8 mouse cellular contexts compared by ENCODE assay signal in genomic region chr15:98616362-98617175, GRCm38 (mm10). TPM values are rescaled to one million over a fixed set of nuclear protein-coding genes. Genes with fewer than 3 reads are reported as not detected.
DNase-seq lines count a peak whose midpoint lies in the region; ATAC-seq and TF ChIP-seq lines count a peak whose summit lies in the region.

No protein-coding gene starts in this region.

- H3K4me1 ChIP-seq in heart, embryonic 10.5 days, result peaks cover 22% of the 10 kb centered on the region
- H3K4me1 ChIP-seq in embryonic facial prominence, embryonic 12.5 days, result peaks cover 12% of the 10 kb centered on the region; the same call in 1 of the 2 replicates
- peaks cover 7% of the 10 kb centered on the region for H3K4me1 ChIP-seq in intestine, embryonic 16.5 days (ENCODE audit: control insufficient read depth, insufficient read depth, low read length)
- H3K4me1 ChIP-seq in liver, embryonic 14.5 days (replicated peaks; ENCODE audit: control insufficient read depth in 2 of 2, insufficient read depth in 2 of 2, low read length in 1 of 2), result peaks cover 0 to 3% of the 10 kb centered on the region in 2 experiments; a peak in 2 of 4 replicates

- 42% methylated on average over 20 of the region's 20 CpGs for WGBS in heart, embryonic 10.5 days
- 29% methylated on average over 20 of the region's 20 CpGs for WGBS in embryonic facial prominence, embryonic 12.5 days
- WGBS in intestine, embryonic 16.5 days, result 34% methylated on average over 20 of the region's 20 CpGs
- 48% methylated on average over 20 of the region's 20 CpGs for WGBS in liver, embryonic 14.5 days (ENCODE audit: insufficient replicate concordance)

- no peaks in the 10 kb centered on the region for H3K36me3 ChIP-seq in heart, embryonic 10.5 days
- no peaks in the 10 kb centered on the region for H3K36me3 ChIP-seq in embryonic facial prominence, embryonic 12.5 days
- no peaks in the 10 kb centered on the region for H3K36me3 ChIP-seq in intestine, embryonic 16.5 days (ENCODE audit: control insufficient read depth, insufficient read depth, low read length)
- H3K36me3 ChIP-seq in liver, embryonic 14.5 days (replicated peaks; ENCODE audit: control insufficient read depth, insufficient read depth, low read depth), result no peaks in the 10 kb centered on the region

- ATAC-seq in embryonic facial prominence, embryonic 12.5 days (ENCODE audit: insufficient number of reproducible peaks, insufficient read depth, low FRiP score, low TSS enrichment), result no peak
- ATAC-seq in intestine, embryonic 16.5 days, result peak; percentile 88
- ATAC-seq in liver, embryonic 14.5 days (ENCODE audit: insufficient read depth), result no peak

- no peak overlapping the region for H3K9ac ChIP-seq in embryonic facial prominence, embryonic 12.5 days
- H3K9ac ChIP-seq in intestine, embryonic 16.5 days (ENCODE audit: low read depth, low read length), result peak overlapping the region; percentile 63
- H3K9ac ChIP-seq in liver, embryonic 14.5 days (replicated peaks), result 0 out of 2 replicates have a peak overlapping the region, but pooled peaks have one; percentile 25

- H3K9me3 ChIP-seq in heart, embryonic 10.5 days, result no peaks in the 10 kb centered on the region
- H3K9me3 ChIP-seq in embryonic facial prominence, embryonic 12.5 days, result no peaks in the 10 kb centered on the region
- H3K9me3 ChIP-seq in intestine, embryonic 16.5 days (ENCODE audit: control insufficient read depth, low read length), result no peaks in the 10 kb centered on the region
- H3K9me3 ChIP-seq in liver, embryonic 14.5 days (ENCODE audit: control insufficient read depth, low read length), result no peaks in the 10 kb centered on the region

- peak overlapping the region; percentile 26 for H3K4me2 ChIP-seq in embryonic facial prominence, embryonic 12.5 days (replicated peaks)
- H3K4me2 ChIP-seq in intestine, embryonic 16.5 days (ENCODE audit: low read depth, low read length), result peak overlapping the region; percentile 43
- peak overlapping the region; percentile 23 for H3K4me2 ChIP-seq in liver, embryonic 14.5 days (ENCODE audit: low read depth)

- no peak for TF ChIP-seq CTCF in liver, embryonic 14.5 days (IDR thresholded peaks at IDR 0.05; ENCODE audit: low read depth)

- H3K27me3 ChIP-seq in heart, embryonic 10.5 days (ENCODE audit: insufficient read depth, poor library complexity, severe bottlenecking), result 0 out of 2 replicates have a peak, but pooled peaks cover 4% of the 10 kb centered on the region
- peaks cover 4% of the 10 kb centered on the region; the same call in 1 of the 2 replicates for H3K27me3 ChIP-seq in embryonic facial prominence, embryonic 12.5 days
- H3K27me3 ChIP-seq in intestine, embryonic 16.5 days (replicated peaks; ENCODE audit: control insufficient read depth, insufficient read depth, low read length), result no peaks in the 10 kb centered on the region
- peaks cover 11% of the 10 kb centered on the region; the same call in 1 of the 2 replicates for H3K27me3 ChIP-seq in liver, embryonic 14.5 days (ENCODE audit: control insufficient read depth, insufficient read depth, low read length)

- no peak for TF ChIP-seq EP300 in liver, embryonic 14.5 days (IDR thresholded peaks at IDR 0.05; ENCODE audit: low read depth)

- peak overlapping the region; percentile 37 for H3K27ac ChIP-seq in heart, embryonic 10.5 days
- H3K27ac ChIP-seq in embryonic facial prominence, embryonic 12.5 days, result no peak overlapping the region
- peak overlapping the region; percentile 85 for H3K27ac ChIP-seq in intestine, embryonic 16.5 days (ENCODE audit: low read length)
- no peak overlapping the region for H3K27ac ChIP-seq in liver, embryonic 14.5 days

- H3K4me3 ChIP-seq in heart, embryonic 10.5 days, result peak overlapping the region; percentile 12; the same call in 1 of the 2 replicates
- H3K4me3 ChIP-seq in embryonic facial prominence, embryonic 12.5 days, result no peak overlapping the region
- peak overlapping the region; percentile 36 for H3K4me3 ChIP-seq in intestine, embryonic 16.5 days (ENCODE audit: low read length)
- H3K4me3 ChIP-seq in liver, embryonic 14.5 days (ENCODE audit: insufficient read depth in 1 of 2, low read depth in 2 of 2, low read length in 2 of 2), result no peak overlapping the region

- DNase-seq in heart, embryonic 10.5 days (ENCODE audit: low spot score), result no peak
- DNase-seq in heart, adult 8-10 months (ENCODE audit: low spot score), result no peak
- DNase-seq in liver, embryonic 14.5 days (ENCODE audit: low read depth in 3 of 3, low spot score in 3 of 3), result no peak
- DNase-seq in cerebellum, adult 9-10 months, result no peak
- no peak for DNase-seq in right cerebral cortex, adult 18-20 months
- no peak for DNase-seq in layer of hippocampus, adult 18-20 months (ENCODE audit: low spot score in 2 of 2)

RNA-seq across cellular contexts. Expression of gene Adcy6, which starts 6.7 kb away (rescaled TPM):
- polyA plus RNA-seq in heart, embryonic 10.5 days (2016; fragmentation: Nextera tagmentation; extraction: Ambion mirVana), result 25.5 and 33.5 TPM in 2 replicates
- 100 to 1,000 TPM; 136 to 213 (median 183) TPM for total RNA-seq in heart, adult 8-10 months (2022)
- polyA plus RNA-seq in embryonic facial prominence, embryonic 12.5 days (2016; fragmentation: Nextera tagmentation; extraction: Ambion mirVana), result 18.7 and 22.2 TPM in 2 replicates
- polyA plus RNA-seq in intestine, embryonic 16.5 days (2015; fragmentation: Nextera tagmentation; extraction: Ambion mirVana), result 17.1 and 18.8 TPM in 2 replicates
- 11.3 and 13.1 TPM in 2 replicates for polyA plus RNA-seq in liver, embryonic 14.5 days (2012; rRNA removed)
- 4.2 and 5.7 TPM in 2 replicates for polyA plus RNA-seq in liver, embryonic 14.5 days (2014; fragmentation: Nextera tagmentation; extraction: Ambion mirVana)
- 10 to 100 TPM; 46.5 to 48.2 TPM for total RNA-seq in layer of hippocampus, adult 18-20 months (2021)

RNA-seq across cellular contexts. Expression of gene Cacnb3, which starts 14.1 kb away (rescaled TPM):
- 9.9 and 23.3 TPM in 2 replicates for polyA plus RNA-seq in heart, embryonic 10.5 days (2016; fragmentation: Nextera tagmentation; extraction: Ambion mirVana)
- 1 to 10 TPM; 2.0 to 2.8 (median 2.6) TPM for total RNA-seq in heart, adult 8-10 months (2022)
- 64.5 and 72.8 TPM in 2 replicates for polyA plus RNA-seq in embryonic facial prominence, embryonic 12.5 days (2016; fragmentation: Nextera tagmentation; extraction: Ambion mirVana)
- 20.3 and 22.8 TPM in 2 replicates for polyA plus RNA-seq in intestine, embryonic 16.5 days (2015; fragmentation: Nextera tagmentation; extraction: Ambion mirVana)
- polyA plus RNA-seq in liver, embryonic 14.5 days (2012; rRNA removed), result 0.85 and 1.5 TPM in 2 replicates
- polyA plus RNA-seq in liver, embryonic 14.5 days (2014; fragmentation: Nextera tagmentation; extraction: Ambion mirVana), result 0.27 and 0.42 TPM in 2 replicates
- total RNA-seq in layer of hippocampus, adult 18-20 months (2021), result 100 to 1,000 TPM; 217 to 222 TPM

RNA-seq across cellular contexts. Expression of gene 4930415O20Rik, which starts 45.8 kb away (rescaled TPM):
- 0.43 TPM in 1 of 2 replicates, not detected in the other for polyA plus RNA-seq in heart, embryonic 10.5 days (2016; fragmentation: Nextera tagmentation; extraction: Ambion mirVana)
- 1 to 10 TPM; 1.6 to 4.2 (median 2.3) TPM for total RNA-seq in heart, adult 8-10 months (2022)
- not detected in 2 replicates for polyA plus RNA-seq in embryonic facial prominence, embryonic 12.5 days (2016; fragmentation: Nextera tagmentation; extraction: Ambion mirVana)
- polyA plus RNA-seq in intestine, embryonic 16.5 days (2015; fragmentation: Nextera tagmentation; extraction: Ambion mirVana), result 0.43 TPM in 1 of 2 replicates, not detected in the other
- not detected in 2 replicates for polyA plus RNA-seq in liver, embryonic 14.5 days (2012; rRNA removed)
- polyA plus RNA-seq in liver, embryonic 14.5 days (2014; fragmentation: Nextera tagmentation; extraction: Ambion mirVana), result not detected in 2 replicates
- total RNA-seq in layer of hippocampus, adult 18-20 months (2021), result not detected

RNA-seq across cellular contexts. Expression of gene Ccnt1, which starts 45.8 kb away (rescaled TPM):
- 42.8 and 53.0 TPM in 2 replicates for polyA plus RNA-seq in heart, embryonic 10.5 days (2016; fragmentation: Nextera tagmentation; extraction: Ambion mirVana)
- total RNA-seq in heart, adult 8-10 months (2022), result 10 to 100 TPM; 26.7 to 34.8 (median 30.0) TPM
- 58.0 and 58.9 TPM in 2 replicates for polyA plus RNA-seq in embryonic facial prominence, embryonic 12.5 days (2016; fragmentation: Nextera tagmentation; extraction: Ambion mirVana)
- polyA plus RNA-seq in intestine, embryonic 16.5 days (2015; fragmentation: Nextera tagmentation; extraction: Ambion mirVana), result 41.2 and 43.7 TPM in 2 replicates
- 6.1 and 8.2 TPM in 2 replicates for polyA plus RNA-seq in liver, embryonic 14.5 days (2012; rRNA removed)
- 23.7 and 24.7 TPM in 2 replicates for polyA plus RNA-seq in liver, embryonic 14.5 days (2014; fragmentation: Nextera tagmentation; extraction: Ambion mirVana)
- 10 to 100 TPM; 39.6 to 43.9 TPM for total RNA-seq in layer of hippocampus, adult 18-20 months (2021)

RNA-seq across cellular contexts. Expression of gene Ddx23, which starts 46.1 kb away (rescaled TPM):
- polyA plus RNA-seq in heart, embryonic 10.5 days (2016; fragmentation: Nextera tagmentation; extraction: Ambion mirVana), result 15.6 and 17.5 TPM in 2 replicates
- total RNA-seq in heart, adult 8-10 months (2022), result 10 to 100 TPM; 53.2 to 61.7 (median 56.4) TPM
- polyA plus RNA-seq in embryonic facial prominence, embryonic 12.5 days (2016; fragmentation: Nextera tagmentation; extraction: Ambion mirVana), result 28.8 and 29.8 TPM in 2 replicates
- polyA plus RNA-seq in intestine, embryonic 16.5 days (2015; fragmentation: Nextera tagmentation; extraction: Ambion mirVana), result 15.6 and 17.6 TPM in 2 replicates
- polyA plus RNA-seq in liver, embryonic 14.5 days (2012; rRNA removed), result 16.5 and 23.4 TPM in 2 replicates
- 11.0 and 11.7 TPM in 2 replicates for polyA plus RNA-seq in liver, embryonic 14.5 days (2014; fragmentation: Nextera tagmentation; extraction: Ambion mirVana)
- total RNA-seq in layer of hippocampus, adult 18-20 months (2021), result 100 to 1,000 TPM in 1 of 2 experiments, 10 to 100 TPM in 1; 89.8 to 108 TPM

Comparison
In these comparisons a context has a peak if more than half of its experiments do, and no peak if none do; other contexts are left out.
1. H3K27ac ChIP-seq: peak in heart, embryonic 10.5 days (single experiment) and intestine, embryonic 16.5 days (single experiment); none in embryonic facial prominence, embryonic 12.5 days (single experiment) and liver, embryonic 14.5 days (single experiment).
2. H3K4me3 ChIP-seq: peak in heart, embryonic 10.5 days (single experiment) and intestine, embryonic 16.5 days (single experiment); none in embryonic facial prominence, embryonic 12.5 days (single experiment) and liver, embryonic 14.5 days (0 of 2).
3. Peak in every context shown above with its lines, with median percentiles within 50 percentile points of each other: H3K4me2 ChIP-seq.